Mouse (Mus musculus): ENCODE data around the gene Adamts18.

The Adamts18 gene

GRCm38 (mm10) chr8:113848653-113849135 is at the start of gene Adamts18:
Gene Adamts18 (minus strand): TSS chr8:113848738.
- peak; percentile 64 for DNase-seq (ENCODE audit: low read depth, low spot score)

GRCm38 (mm10) chr8:113896446-113896845 is 47.9 kb upstream of the Adamts18 start:
- no peak for DNase-seq (ENCODE audit: low read depth, low spot score)

- no peak for DNase-seq (ENCODE audit: low read depth, low spot score)
Measured at GRCm38 (mm10) chr8:113891376-113891775, 42.8 kb upstream of the Adamts18 start.

- no peak for DNase-seq (ENCODE audit: low read depth, low spot score)
Measured at GRCm38 (mm10) chr8:113886509-113886908, 38.0 kb upstream of the Adamts18 start.

- no peak for DNase-seq (ENCODE audit: low read depth, low spot score)
Measured at GRCm38 (mm10) chr8:113885101-113885500, 36.6 kb upstream of the Adamts18 start.

GRCm38 (mm10) chr8:113883994-113884393 is 35.5 kb upstream of the Adamts18 start:
- DNase-seq (ENCODE audit: low read depth, low spot score) = no peak

- DNase-seq (ENCODE audit: low read depth, low spot score) = no peak
Measured at GRCm38 (mm10) chr8:113882558-113882957, 34.0 kb upstream of the Adamts18 start.

- DNase-seq (ENCODE audit: low read depth, low spot score) = peak; percentile 40
Measured at GRCm38 (mm10) chr8:113878411-113879006, 30.0 kb upstream of the Adamts18 start.

GRCm38 (mm10) chr8:113873446-113874120 is 25.0 kb upstream of the Adamts18 start:
- DNase-seq (ENCODE audit: low read depth, low spot score) = no peak

GRCm38 (mm10) chr8:113872436-113872835 is 23.9 kb upstream of the Adamts18 start:
- no peak for DNase-seq (ENCODE audit: low read depth, low spot score)

- DNase-seq (ENCODE audit: low read depth, low spot score) = no peak
Measured at GRCm38 (mm10) chr8:113866530-113866929, 18.0 kb upstream of the Adamts18 start.

GRCm38 (mm10) chr8:113865326-113866093 is 17.0 kb upstream of the Adamts18 start:
- DNase-seq (ENCODE audit: low read depth, low spot score) = no peak

- no peak for DNase-seq (ENCODE audit: low read depth, low spot score)
Measured at GRCm38 (mm10) chr8:113859890-113860683, 11.5 kb upstream of the Adamts18 start.

GRCm38 (mm10) chr8:113858801-113859200 is 10.3 kb upstream of the Adamts18 start:
- no peak for DNase-seq (ENCODE audit: low read depth, low spot score)

- no peak for DNase-seq (ENCODE audit: low read depth, low spot score)
Measured at GRCm38 (mm10) chr8:113854622-113855293, 6.2 kb upstream of the Adamts18 start.

GRCm38 (mm10) chr8:113853714-113854113 is 5.2 kb upstream of the Adamts18 start:
- DNase-seq (ENCODE audit: low read depth, low spot score) = no peak

- DNase-seq (ENCODE audit: low read depth, low spot score) = peak; percentile 49
Measured at GRCm38 (mm10) chr8:113851655-113852054, 3.1 kb upstream of the Adamts18 start.

GRCm38 (mm10) chr8:113848081-113848652 is 371 bp downstream of the Adamts18 start:
- no peak for DNase-seq (ENCODE audit: low read depth, low spot score)

GRCm38 (mm10) chr8:113847606-113848080 is 895 bp downstream of the Adamts18 start:
- DNase-seq (ENCODE audit: low read depth, low spot score) = no peak

GRCm38 (mm10) chr8:113846669-113847068 is 1.9 kb downstream of the Adamts18 start:
- DNase-seq (ENCODE audit: low read depth, low spot score) = no peak
